ENCODE assay signal across 16 mouse cellular contexts in genomic region chr2:163356113-163356840, GRCm38 (mm10). TPM values are rescaled to one million over a fixed set of nuclear protein-coding genes. Genes with fewer than 3 reads are reported as not detected.
A peak's percentile ranks its signal among the peaks of the same experiment; 100 is the strongest.
DNase-seq lines count a peak whose midpoint lies in the region; ATAC-seq and TF ChIP-seq lines count a peak whose summit lies in the region.
"Had no signal": no experiment of that assay in that cellular context is flagged by ENCODE, and none has a peak within 500 bp of the region (broad histone marks: within the 10 kb centered on the region; RNA-seq: fewer than 3 reads in every experiment).

No protein-coding gene starts in this region.

- no peak overlapping the region for H3K9ac ChIP-seq in heart, adult 2 months (ENCODE audit: low read depth, low read length)
- no peak overlapping the region for H3K9ac ChIP-seq in midbrain, postnatal 0 days (replicated peaks; ENCODE audit: low read length, poor library complexity, severe bottlenecking)
- no peak overlapping the region for H3K9ac ChIP-seq in heart, postnatal 0 days (replicated peaks; ENCODE audit: low read depth, low read length)

- H3K9me3 ChIP-seq in midbrain, embryonic 10.5 days (replicated peaks), result no peaks in the 10 kb centered on the region
- no peaks in the 10 kb centered on the region for H3K9me3 ChIP-seq in midbrain, postnatal 0 days (ENCODE audit: low read length)
- H3K9me3 ChIP-seq in heart, postnatal 0 days (replicated peaks; ENCODE audit: control insufficient read depth, low read length), result no peaks in the 10 kb centered on the region

- H3K27ac ChIP-seq in heart, adult 2 months, result peak overlapping the region; percentile 40
- peak overlapping the region; percentile 23; the same call in 1 of the 2 replicates for H3K27ac ChIP-seq in midbrain, embryonic 10.5 days (replicated peaks)
- H3K27ac ChIP-seq in midbrain, postnatal 0 days (ENCODE audit: low read depth, low read length), result no peak overlapping the region
- peak overlapping the region; percentile 90 for H3K27ac ChIP-seq in heart, postnatal 0 days (ENCODE audit: low read depth)
- no peak overlapping the region for H3K27ac ChIP-seq in kidney, adult 2 months (ENCODE audit: insufficient read depth, low read depth, low read length)
- H3K27ac ChIP-seq: left cerebral cortex, adult 2 months had no signal

- no peaks in the 10 kb centered on the region for H3K27me3 ChIP-seq in heart, adult 2 months (ENCODE audit: control insufficient read depth, insufficient read depth, low read length)
- H3K27me3 ChIP-seq in midbrain, embryonic 10.5 days (ENCODE audit: low read depth, poor library complexity, severe bottlenecking), result no peaks in the 10 kb centered on the region
- H3K27me3 ChIP-seq in midbrain, postnatal 0 days (ENCODE audit: insufficient read depth, low read length), result no peaks in the 10 kb centered on the region
- H3K27me3 ChIP-seq in heart, postnatal 0 days (ENCODE audit: control insufficient read depth, insufficient read depth, low read length), result no peaks in the 10 kb centered on the region
- no peaks in the 10 kb centered on the region for H3K27me3 ChIP-seq in kidney, adult 2 months (replicated peaks; ENCODE audit: control insufficient read depth, insufficient read depth, low read length)

- H3K4me1 ChIP-seq in heart, adult 2 months (ENCODE audit: control insufficient read depth, insufficient read depth, low read length), result peaks cover 10% of the 10 kb centered on the region; the same call in 1 of the 2 replicates
- H3K4me1 ChIP-seq in midbrain, embryonic 10.5 days, result peaks cover 7% of the 10 kb centered on the region
- H3K4me1 ChIP-seq in midbrain, postnatal 0 days (ENCODE audit: insufficient read depth, low read length), result no peaks in the 10 kb centered on the region
- peaks cover 77% of the 10 kb centered on the region for H3K4me1 ChIP-seq in heart, postnatal 0 days (ENCODE audit: control insufficient read depth, insufficient read depth)
- no peaks in the 10 kb centered on the region for H3K4me1 ChIP-seq in kidney, adult 2 months (ENCODE audit: control insufficient read depth, insufficient read depth, low read length)

- H3K79me2 ChIP-seq in heart, adult 2 months (replicated peaks; ENCODE audit: control insufficient read depth, insufficient read depth, low read length), result no peaks in the 10 kb centered on the region

- no peak overlapping the region for H3K4me3 ChIP-seq in heart, adult 2 months
- H3K4me3 ChIP-seq in midbrain, embryonic 10.5 days, result no peak overlapping the region
- no peak overlapping the region for H3K4me3 ChIP-seq in midbrain, postnatal 0 days (ENCODE audit: low read depth, low read length)
- no peak overlapping the region for H3K4me3 ChIP-seq in heart, postnatal 0 days (ENCODE audit: low read depth, low read length)
- no peak overlapping the region for H3K4me3 ChIP-seq in kidney, adult 2 months (ENCODE audit: insufficient read depth, low read depth, low read length)
- H3K4me3 ChIP-seq: left cerebral cortex, adult 2 months had no signal

- peaks cover 4% of the 10 kb centered on the region for H3K36me3 ChIP-seq in heart, adult 2 months (ENCODE audit: control insufficient read depth, insufficient read depth, low read length)
- H3K36me3 ChIP-seq in midbrain, embryonic 10.5 days, result no peaks in the 10 kb centered on the region
- no peaks in the 10 kb centered on the region for H3K36me3 ChIP-seq in midbrain, postnatal 0 days (ENCODE audit: insufficient read depth, low read length)
- 0 out of 2 replicates have a peak, but pooled peaks cover 10% of the 10 kb centered on the region for H3K36me3 ChIP-seq in heart, postnatal 0 days (replicated peaks; ENCODE audit: control insufficient read depth, insufficient read depth, low read length)
- no peaks in the 10 kb centered on the region for H3K36me3 ChIP-seq in kidney, adult 2 months (ENCODE audit: control insufficient read depth, insufficient read depth, low read length)

- intact Hi-C loops in heart, adult 2 months (cut with DNase I), result no loop called here
- intact Hi-C loops in heart, postnatal 25 days (cut with DNase I), result no loop called here

- no peak for TF ChIP-seq EP300 in heart, adult 2 months (IDR thresholded peaks at IDR 0.05; ENCODE audit: insufficient read depth, low read depth, low read length)
- TF ChIP-seq EP300 in heart, postnatal 0 days (IDR thresholded peaks at IDR 0.05; ENCODE audit: low read depth), result no peak

- no peak for DNase-seq in heart, adult 2 months
- DNase-seq in heart, postnatal 25 days (ENCODE audit: low spot score), result no peak
- DNase-seq in midbrain, embryonic 10.5 days (ENCODE audit: low spot score), result no peak
- DNase-seq in midbrain, postnatal 0 days (ENCODE audit: low spot score), result no peak
- DNase-seq in heart, postnatal 0 days (ENCODE audit: low spot score), result no peak
- DNase-seq in yolk sac, embryonic 10.5 days (ENCODE audit: low spot score), result peak; percentile 31
- DNase-seq in kidney, adult 2 months, result no peak
- DNase-seq: B cell, adult 2 months; embryo, embryonic 11 days; gastrocnemius, postnatal 36 days; kidney, postnatal 10 days; lung, postnatal 14 days; thymus, postnatal 4 days had no signal

- TF ChIP-seq POLR2A in heart, adult 2 months (IDR thresholded peaks at IDR 0.05; ENCODE audit: insufficient read depth, low read depth, low read length), result no peak
- no peak for TF ChIP-seq POLR2A in kidney, adult 2 months (IDR thresholded peaks at IDR 0.05; ENCODE audit: low read depth, low read length)

- WGBS in heart, adult 2 months, result 59% methylated on average over 12 of the region's 12 CpGs
- 85% methylated on average over 12 of the region's 12 CpGs for WGBS in midbrain, embryonic 10.5 days
- WGBS in midbrain, postnatal 0 days, result 81% methylated on average over 12 of the region's 12 CpGs
- 46% methylated on average over 12 of the region's 12 CpGs for WGBS in heart, postnatal 0 days
- 91% methylated on average over 12 of the region's 12 CpGs for WGBS in kidney, adult 2 months

- TF ChIP-seq CTCF in heart, adult 2 months (IDR thresholded peaks at IDR 0.05), result no peak
- no peak for TF ChIP-seq CTCF in midbrain, postnatal 0 days (IDR thresholded peaks at IDR 0.05)
- TF ChIP-seq CTCF in heart, postnatal 0 days (IDR thresholded peaks at IDR 0.05; ENCODE audit: low read depth), result no peak
- TF ChIP-seq CTCF in kidney, adult 2 months (conservative IDR thresholded peaks at IDR 0.05; ENCODE audit: insufficient read depth, insufficient read length, low read depth, low read length), result no peak

- no peak for ATAC-seq in midbrain, postnatal 0 days (ENCODE audit: low FRiP score)
- ATAC-seq in heart, postnatal 0 days (ENCODE audit: insufficient read depth, low read depth), result no peak
- no peak for ATAC-seq in inflammation-experienced regulatory T-cells, adult 6 months
- ATAC-seq: forebrain, embryonic 14.5 days had no signal

- H3K4me2 ChIP-seq in midbrain, postnatal 0 days (ENCODE audit: low read depth, low read length, poor library complexity, severe bottlenecking), result no peak overlapping the region
- no peak overlapping the region for H3K4me2 ChIP-seq in heart, postnatal 0 days (ENCODE audit: low read depth, low read length)

RNA-seq across cellular contexts. Expression of gene Jph2, which starts 41.5 kb away (rescaled TPM):
- 100 to 1,000 TPM; 389 to 391 TPM for total RNA-seq in heart, adult 2 months (2021)
- 193 and 253 TPM in 2 replicates for polyA plus RNA-seq in heart, adult 2 months (2012; rRNA removed)
- 100 to 1,000 TPM; 374 to 418 TPM for total RNA-seq in heart, postnatal 25 days (2021)
- polyA plus RNA-seq in midbrain, embryonic 10.5 days (2016; fragmentation: Nextera tagmentation; extraction: Ambion mirVana), result 0.32 and 0.59 TPM in 2 replicates
- total RNA-seq in midbrain, postnatal 0 days (2014; rRNA removed), result 2.3 and 3.5 TPM in 2 replicates
- polyA plus RNA-seq in midbrain, postnatal 0 days (2015; fragmentation: Nextera tagmentation; extraction: Ambion mirVana), result 1.5 and 2.2 TPM in 2 replicates
- total RNA-seq in heart, postnatal 0 days (2014; rRNA removed; ENCODE audit: low replicate concordance), result 215 and 246 TPM in 2 replicates
- polyA plus RNA-seq in heart, postnatal 0 days (2015; fragmentation: Nextera tagmentation; extraction: Ambion mirVana), result 47.3 and 61.7 TPM in 2 replicates
- polyA plus RNA-seq in inflammation-experienced regulatory T-cells, adult 6 months (2017; shearing (Covaris generic)), result not detected
- 3.1 and 3.8 TPM in 2 replicates for polyA plus RNA-seq in kidney, adult 2 months (2012; rRNA removed)

Comparison
In these comparisons a context has a peak if more than half of its experiments do, and no peak if none do; other contexts are left out.
1. H3K27ac ChIP-seq: peak in heart, adult 2 months (single experiment), midbrain, embryonic 10.5 days (single experiment) and heart, postnatal 0 days (single experiment); none in midbrain, postnatal 0 days (single experiment) and kidney, adult 2 months (single experiment).
2. RNA of gene Jph2, which starts 41.5 kb away (polyA plus RNA-seq): 193 to 253 TPM in heart, adult 2 months and 47.3 to 61.7 TPM in heart, postnatal 0 days; 3.1 to 3.8 TPM in kidney, adult 2 months, 1.5 to 2.2 TPM in midbrain, postnatal 0 days, 0.32 to 0.59 TPM in midbrain, embryonic 10.5 days and not detected in inflammation-experienced regulatory T-cells, adult 6 months; every median in the first group is over 10 times any median in the second.